Mouse (Mus musculus): Measurements from ENCODE around the gene Larp7. TPM values are rescaled to one million over a fixed set of nuclear protein-coding genes. Genes with fewer than 3 reads are reported as not detected.

The Larp7 gene
- polyA plus RNA-seq, 1 experiment from 2014 or later: 86.2 TPM

DNA sequence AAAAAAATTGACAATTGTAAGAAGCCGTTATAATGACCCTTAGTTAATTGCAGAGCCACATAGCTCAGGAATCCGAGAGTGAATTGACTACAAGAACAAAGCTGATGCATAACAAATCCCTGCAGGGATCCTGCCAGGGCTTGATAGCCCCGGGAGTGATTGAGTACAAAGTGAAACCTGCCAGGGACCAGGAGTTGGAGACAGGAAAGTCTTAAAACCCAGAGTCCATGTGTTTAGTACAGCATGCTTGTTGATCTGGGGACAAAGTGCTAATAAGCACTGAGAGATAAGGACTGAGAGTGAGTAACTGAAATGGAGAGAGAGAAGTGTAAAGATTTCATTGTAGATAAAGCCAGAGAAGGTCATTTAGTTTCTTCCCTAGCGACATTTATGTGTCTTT is 22.9 kb downstream of the Larp7 start:
- H3K27ac ChIP-seq (replicated peaks): no peak overlapping the region

GRCm38 (mm10) chr3:127529824-127530223 is 23.3 kb downstream of the Larp7 start:
- 84% methylated on average over 4 of the region's 4 CpGs for WGBS
- H3K36me3 ChIP-seq: 0 out of 2 replicates have a peak, but pooled peaks cover 2% of the 10 kb centered on the region
- no peaks in the 10 kb centered on the region for H3K27me3 ChIP-seq (ENCODE audit: low read depth, poor library complexity, severe bottlenecking)
- H3K9me3 ChIP-seq (replicated peaks): no peaks in the 10 kb centered on the region
- no peak for DNase-seq (ENCODE audit: low spot score)
- no peak overlapping the region for H3K4me3 ChIP-seq
- no peaks in the 10 kb centered on the region for H3K4me1 ChIP-seq
- no peak overlapping the region for H3K27ac ChIP-seq (replicated peaks)

More for the DNA sequence above, 22.9 kb downstream of the Larp7 start:
- no peak for DNase-seq (ENCODE audit: low spot score)
- H3K4me1 ChIP-seq: no peaks in the 10 kb centered on the region
- H3K9me3 ChIP-seq (replicated peaks): no peaks in the 10 kb centered on the region
- no peaks in the 10 kb centered on the region for H3K27me3 ChIP-seq (ENCODE audit: low read depth, poor library complexity, severe bottlenecking)
- no peak overlapping the region for H3K4me3 ChIP-seq
- WGBS: 11% methylated on average over 4 of the region's 4 CpGs
- 0 out of 2 replicates have a peak, but pooled peaks cover 2% of the 10 kb centered on the region for H3K36me3 ChIP-seq

DNA sequence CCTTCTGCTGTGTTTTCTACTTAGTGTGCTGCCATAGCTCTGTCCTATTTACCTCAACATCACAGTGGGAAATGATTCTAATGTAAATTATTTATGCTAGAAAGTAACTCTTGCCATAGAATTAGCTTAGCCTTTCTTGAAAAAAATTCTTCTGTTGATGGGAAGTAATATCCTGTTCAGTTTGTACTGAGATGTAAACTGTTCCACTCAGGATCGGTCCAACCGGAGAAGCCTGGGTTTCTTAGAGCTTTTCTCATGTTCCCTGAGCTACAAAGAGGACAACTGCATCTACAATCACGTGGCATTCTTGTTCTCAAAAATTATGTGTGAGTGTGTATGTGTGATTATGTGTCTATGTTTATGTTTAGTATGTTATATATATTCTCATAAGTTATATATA is 23.9 kb downstream of the Larp7 start:
- 92% methylated on average over 3 of the region's 3 CpGs for WGBS
- DNase-seq (ENCODE audit: low spot score): no peak

DNA sequence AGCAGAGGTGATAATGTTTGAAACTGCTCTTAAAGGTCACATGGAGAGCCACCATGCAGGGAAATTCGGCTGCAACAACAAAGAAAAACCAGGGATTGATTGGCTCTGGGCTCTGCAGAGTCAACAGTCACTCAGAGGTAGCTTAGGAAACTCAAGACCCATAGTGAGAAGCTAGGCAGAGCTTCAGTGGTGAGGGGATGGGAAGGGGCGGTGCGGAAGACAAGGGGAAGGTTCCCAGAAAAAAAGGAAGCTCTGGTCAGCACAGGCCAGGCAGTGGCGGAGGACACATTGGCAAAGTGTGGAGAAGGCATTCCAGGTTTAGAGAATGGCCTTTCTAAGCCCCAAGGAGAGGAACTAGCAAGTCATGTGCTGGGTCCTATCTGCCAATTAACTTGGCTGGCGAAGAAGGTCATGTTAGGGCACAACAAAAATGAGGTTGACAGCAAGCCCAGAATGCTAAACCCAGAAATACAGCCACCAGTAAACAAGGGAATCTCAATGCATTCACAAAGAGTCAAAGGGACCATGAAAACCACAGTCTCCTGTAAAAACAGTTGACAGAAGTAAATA is 25.6 kb downstream of the Larp7 start:
- no peak for DNase-seq (ENCODE audit: low spot score)
- no peaks in the 10 kb centered on the region for H3K36me3 ChIP-seq
- H3K4me3 ChIP-seq: no peak overlapping the region
- no peak overlapping the region for H3K27ac ChIP-seq (replicated peaks)
- 70% methylated on average over 5 of the region's 5 CpGs for WGBS
- no peaks in the 10 kb centered on the region for H3K9me3 ChIP-seq (replicated peaks)
- H3K27me3 ChIP-seq (ENCODE audit: low read depth, poor library complexity, severe bottlenecking): no peaks in the 10 kb centered on the region
- no peaks in the 10 kb centered on the region for H3K4me1 ChIP-seq

More for the DNA sequence above, 23.9 kb downstream of the Larp7 start:
- no peaks in the 10 kb centered on the region for H3K4me1 ChIP-seq
- no peaks in the 10 kb centered on the region for H3K27me3 ChIP-seq (ENCODE audit: low read depth, poor library complexity, severe bottlenecking)
- no peaks in the 10 kb centered on the region for H3K36me3 ChIP-seq
- no peak overlapping the region for H3K4me3 ChIP-seq
- H3K27ac ChIP-seq (replicated peaks): no peak overlapping the region
- no peaks in the 10 kb centered on the region for H3K9me3 ChIP-seq (replicated peaks)

DNA sequence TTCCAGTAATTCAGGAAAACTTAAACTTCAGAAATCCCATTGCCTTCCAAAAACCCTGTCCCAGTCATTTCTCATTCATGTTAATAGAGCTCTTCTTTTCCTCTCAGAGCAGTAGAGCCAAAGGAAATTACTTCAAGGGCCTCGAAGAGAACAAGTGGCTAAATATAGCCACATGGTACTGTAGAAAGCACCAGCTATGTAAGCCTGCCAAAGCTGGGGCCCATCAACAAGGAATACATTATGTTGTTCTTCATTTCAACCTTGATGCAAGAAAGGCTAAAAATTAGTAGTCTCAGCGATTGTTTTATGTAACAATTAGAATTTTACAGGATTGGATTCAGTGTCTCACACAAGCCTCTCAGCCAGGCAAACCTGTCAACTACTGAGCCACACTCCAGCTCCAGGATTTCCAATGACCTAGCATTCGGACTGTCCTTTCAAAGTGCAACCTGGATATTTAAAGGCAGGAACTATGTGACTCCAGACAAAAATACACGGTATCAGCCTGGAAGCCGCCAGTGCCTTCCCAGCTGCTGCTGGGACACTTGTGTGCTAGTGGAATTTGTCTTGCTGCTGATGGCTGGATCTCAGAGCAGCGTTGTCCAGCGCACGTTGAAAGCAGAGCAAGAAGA is 27.8 kb downstream of the Larp7 start:
- Histone ChIP-seq H3K4me3 (no peak overlapping the region), H3K9me3 (replicated peaks) (no peaks in the 10 kb centered on the region), H3K27me3 (ENCODE audit: low read depth, poor library complexity, severe bottlenecking) (no peaks in the 10 kb centered on the region), H3K4me1 (no peaks in the 10 kb centered on the region), H3K27ac (replicated peaks) (no peak overlapping the region), H3K36me3 (no peaks in the 10 kb centered on the region)
- WGBS: 87% methylated on average over 8 of the region's 8 CpGs
- DNase-seq (ENCODE audit: low spot score): no peak

DNA sequence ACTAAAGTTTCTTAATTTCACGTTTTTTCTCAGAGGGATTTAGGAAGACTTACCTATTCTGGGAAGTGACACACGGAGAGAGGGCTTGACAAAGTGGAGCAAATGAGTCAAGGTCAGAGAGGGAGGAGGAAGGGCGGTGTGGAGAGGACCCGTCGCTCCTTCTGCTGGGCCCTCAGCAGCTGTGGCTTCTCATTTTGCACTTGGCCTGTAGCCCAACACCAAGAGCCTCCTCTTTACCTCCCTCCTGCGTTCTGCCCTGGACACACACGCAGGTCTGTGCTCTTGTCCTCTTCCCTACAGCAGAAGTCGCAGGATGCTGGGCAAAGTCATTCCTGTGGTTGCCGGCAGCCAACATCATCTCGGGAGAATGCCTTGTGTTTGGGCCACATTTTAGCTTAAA is 32.0 kb downstream of the Larp7 start:
- H3K27ac ChIP-seq (replicated peaks): no peak overlapping the region
- H3K36me3 ChIP-seq: no peaks in the 10 kb centered on the region
- H3K4me1 ChIP-seq: peaks cover 4% of the 10 kb centered on the region; the same call in 1 of the 2 replicates
- 90% methylated on average over 10 of the region's 10 CpGs for WGBS
- H3K4me3 ChIP-seq: no peak overlapping the region
- no peaks in the 10 kb centered on the region for H3K9me3 ChIP-seq (replicated peaks)
- H3K27me3 ChIP-seq (ENCODE audit: low read depth, poor library complexity, severe bottlenecking): no peaks in the 10 kb centered on the region
- no peak for DNase-seq (ENCODE audit: low spot score)

DNA sequence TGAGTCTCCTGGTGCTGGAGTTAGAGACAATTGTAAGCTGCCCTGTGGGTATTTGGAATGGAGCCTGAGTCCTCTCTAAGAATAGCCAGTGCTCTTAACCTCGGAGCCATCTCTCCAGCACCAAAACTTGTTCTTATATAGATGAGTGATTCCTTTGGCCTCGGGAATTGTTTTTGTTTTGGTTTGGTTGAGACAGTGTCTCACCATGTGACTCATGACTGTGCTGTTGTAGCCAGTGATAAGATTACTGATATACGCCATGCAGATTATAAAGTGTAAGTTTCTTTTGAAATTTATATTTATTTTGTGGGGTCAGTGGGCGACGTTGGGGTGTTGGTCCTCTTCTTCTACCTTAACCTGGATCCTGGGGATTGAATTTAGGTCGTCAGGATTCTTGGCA is 32.8 kb downstream of the Larp7 start:
- DNase-seq (ENCODE audit: low spot score): no peak
- H3K9me3 ChIP-seq (replicated peaks): no peaks in the 10 kb centered on the region
- H3K27ac ChIP-seq (replicated peaks): no peak overlapping the region
- no peak overlapping the region for H3K4me3 ChIP-seq
- no peaks in the 10 kb centered on the region for H3K36me3 ChIP-seq
- H3K4me1 ChIP-seq: peaks cover 6% of the 10 kb centered on the region; the same call in 1 of the 2 replicates
- 86% methylated on average over 6 of the region's 6 CpGs for WGBS
- H3K27me3 ChIP-seq (ENCODE audit: low read depth, poor library complexity, severe bottlenecking): no peaks in the 10 kb centered on the region

GRCm38 (mm10) chr3:127515251-127515650 is 37.9 kb downstream of the Larp7 start:
- H3K36me3 ChIP-seq: no peaks in the 10 kb centered on the region
- H3K27me3 ChIP-seq (ENCODE audit: low read depth, poor library complexity, severe bottlenecking): no peaks in the 10 kb centered on the region
- no peaks in the 10 kb centered on the region for H3K9me3 ChIP-seq (replicated peaks)
- H3K27ac ChIP-seq (replicated peaks): no peak overlapping the region
- 100% methylated on average over 1 of the region's 1 CpGs for WGBS
- no peak overlapping the region for H3K4me3 ChIP-seq
- H3K4me1 ChIP-seq: peaks cover 10% of the 10 kb centered on the region; the same call in 1 of the 2 replicates
- DNase-seq (ENCODE audit: low spot score): no peak

GRCm38 (mm10) chr3:127513699-127514098 is 39.5 kb downstream of the Larp7 start:
- H3K27ac ChIP-seq (replicated peaks): no peak overlapping the region
- H3K36me3 ChIP-seq: no peaks in the 10 kb centered on the region
- H3K27me3 ChIP-seq (ENCODE audit: low read depth, poor library complexity, severe bottlenecking): no peaks in the 10 kb centered on the region
- 81% methylated on average over 2 of the region's 2 CpGs for WGBS
- H3K4me3 ChIP-seq: no peak overlapping the region
- no peak for DNase-seq (ENCODE audit: low spot score)
- H3K9me3 ChIP-seq (replicated peaks): no peaks in the 10 kb centered on the region
- H3K4me1 ChIP-seq: peaks cover 10% of the 10 kb centered on the region; the same call in 1 of the 2 replicates

- H3K27me3 ChIP-seq (ENCODE audit: low read depth, poor library complexity, severe bottlenecking): no peaks in the 10 kb centered on the region
- no peak for DNase-seq (ENCODE audit: low spot score)
- WGBS: 79% methylated on average over 15 of the region's 15 CpGs
- H3K4me3 ChIP-seq: no peak overlapping the region
- no peak overlapping the region for H3K27ac ChIP-seq (replicated peaks)
- H3K9me3 ChIP-seq (replicated peaks): no peaks in the 10 kb centered on the region
- H3K4me1 ChIP-seq: peaks cover 10% of the 10 kb centered on the region; the same call in 1 of the 2 replicates
- no peaks in the 10 kb centered on the region for H3K36me3 ChIP-seq
These were observed 40.3 kb downstream of the Larp7 start for GRCm38 (mm10) chr3:127512794-127513335.

DNA sequence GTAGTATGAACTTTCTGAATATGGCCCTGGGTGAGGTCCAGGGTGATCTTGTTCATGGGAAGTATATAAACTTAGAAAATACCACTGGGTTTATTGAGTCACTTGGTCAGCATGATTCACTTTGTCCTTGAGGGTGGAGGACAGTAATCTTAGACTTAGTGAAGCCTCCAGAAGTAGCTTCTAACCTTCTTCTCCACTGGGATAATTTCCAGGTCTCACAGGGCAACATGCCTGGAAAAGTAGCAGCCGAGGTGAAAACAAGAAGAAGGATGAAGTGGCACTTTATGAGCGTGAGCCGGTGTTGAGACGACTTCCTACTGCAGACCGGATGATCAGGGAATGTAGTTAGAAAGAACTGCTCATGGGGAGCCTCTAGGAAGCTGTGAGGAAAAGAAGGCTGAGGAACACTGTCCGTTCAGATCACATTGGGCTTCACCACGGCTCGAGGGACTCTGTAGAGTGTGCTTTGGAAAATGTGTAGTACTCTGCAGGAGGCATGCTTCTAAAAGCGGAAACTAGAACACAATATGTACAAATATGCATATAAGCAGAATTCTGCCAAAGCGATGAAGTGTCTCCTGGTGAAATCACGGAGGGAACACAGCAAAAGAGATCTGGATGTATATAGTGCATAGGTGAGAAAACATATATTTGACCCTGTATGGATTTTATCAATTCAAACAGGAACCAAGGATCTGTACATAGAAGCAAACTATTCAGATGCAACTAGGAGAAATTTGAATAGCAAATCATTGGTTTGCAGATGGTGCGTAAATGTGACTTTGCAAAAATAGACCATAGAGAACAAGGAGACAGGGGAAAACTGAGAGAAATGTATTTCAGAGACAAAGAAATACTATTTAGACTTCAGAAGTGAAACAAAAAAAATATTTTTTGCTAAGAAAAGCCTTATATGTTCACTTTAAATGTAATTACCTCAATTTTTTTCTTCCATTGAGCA is 41.1 kb downstream of the Larp7 start:
- DNase-seq (ENCODE audit: low spot score): no peak
- peaks cover 10% of the 10 kb centered on the region; the same call in 1 of the 2 replicates for H3K4me1 ChIP-seq
- no peaks in the 10 kb centered on the region for H3K36me3 ChIP-seq
- H3K27ac ChIP-seq (replicated peaks): no peak overlapping the region
- 88% methylated on average over 12 of the region's 12 CpGs for WGBS
- no peaks in the 10 kb centered on the region for H3K27me3 ChIP-seq (ENCODE audit: low read depth, poor library complexity, severe bottlenecking)
- no peaks in the 10 kb centered on the region for H3K9me3 ChIP-seq (replicated peaks)
- H3K4me3 ChIP-seq: no peak overlapping the region

All from midbrain, embryonic 10.5 days (tissue).